Mouse (Mus musculus): ENCODE data around the gene Soat2.

- no peak for TF ChIP-seq CTCF (IDR thresholded peaks at IDR 0.05; ENCODE audit: low read depth)
- no peak for TF ChIP-seq EP300 (IDR thresholded peaks at IDR 0.05; ENCODE audit: low read depth)
Measured at GRCm38 (mm10) chr15:102152646-102153045, 2.3 kb downstream of the Soat2 start.

Measured in liver, postnatal 0 days (tissue).